Mouse (Mus musculus) CH12.LX (cell line): ENCODE data around the gene Ppp1r9b. TPM values are rescaled to one million over a fixed set of nuclear protein-coding genes. Genes with fewer than 3 reads are reported as not detected.

Experiments used
- DNase-seq: peaks from one replicate; pipeline ENCODE4 v3.0.0-alpha.2; 2013; ENCODE audit errors: extremely low read depth
- H3K27ac ChIP-seq: 2 replicates; pipeline ENCODE4 v1.5.1; 2012; ENCODE audit warnings: low read depth, mild to moderate bottlenecking, control low read depth, moderate library complexity; ENCODE audit not compliant: insufficient read depth
- H3K27me3 ChIP-seq: replicated peaks from 2 replicates; pipeline ENCODE3; 2012; ENCODE audit warnings: inconsistent platforms
- H3K36me3 ChIP-seq, 2 experiments: replicated peaks in 1 of 2; 2 replicates each; pipeline versions ENCODE3 to v1.6.1; 2012; ENCODE audit warnings: inconsistent platforms in 1 of 2, low read length in 1 of 2, mild to moderate bottlenecking in 1 of 2, mixed read lengths in 1 of 2, moderate library complexity in 1 of 2; ENCODE audit not compliant: control insufficient read depth in 1 of 2, insufficient read depth in 1 of 2
- H3K4me1 ChIP-seq, 2 experiments: 2 replicates each; pipeline ENCODE4 v1.6.1; 2012; ENCODE audit warnings: inconsistent platforms in 1 of 2, moderate library complexity in 1 of 2; ENCODE audit not compliant: insufficient read depth in 2 of 2, control insufficient read depth in 1 of 2
- H3K4me2 ChIP-seq: 2 replicates; pipeline ENCODE4 v1.6.1; 2012; ENCODE audit warnings: low read depth, mild to moderate bottlenecking, control low read depth; ENCODE audit not compliant: poor library complexity, insufficient read depth, severe bottlenecking
- H3K4me3 ChIP-seq, 3 experiments: fragments of 150-350 bp in 1 of 3; sonication (generic) in 1 of 3; replicated peaks in 1 of 3; 2 replicates each; pipeline versions ENCODE3 to v1.5.1; 2011 to 2012; ENCODE audit warnings: low read depth in 2 of 3, low read length in 2 of 3, mild to moderate bottlenecking in 2 of 3, moderate library complexity in 2 of 3, control low read depth in 1 of 3, improper control_type of control experiment in 1 of 3, inconsistent platforms in 1 of 3, mixed read lengths in 1 of 3; ENCODE audit not compliant: poor library complexity in 1 of 3
- H3K79me2 ChIP-seq: replicated peaks from 2 replicates; pipeline ENCODE4 v1.6.1; 2012; ENCODE audit warnings: mild to moderate bottlenecking, moderate library complexity; ENCODE audit not compliant: control insufficient read depth, poor library complexity, insufficient read depth, severe bottlenecking; ENCODE audit errors: extremely low read depth
- H3K9ac ChIP-seq: 2 replicates; pipeline ENCODE4 v1.6.1; 2012; ENCODE audit warnings: low read depth, mild to moderate bottlenecking, control low read depth, moderate library complexity; ENCODE audit not compliant: insufficient read depth
- H3K9me3 ChIP-seq: replicated peaks from 2 replicates; pipeline ENCODE3; 2012; ENCODE audit warnings: low read length, inconsistent platforms, mixed read lengths
- BHLHE40 ChIP-seq: IDR thresholded peaks from 2 replicates; pipeline ENCODE4 v1.6.1; 2011; ENCODE audit warnings: mild to moderate bottlenecking, low read depth, low read length, improper control_type of control experiment
- CHD1 ChIP-seq: IDR thresholded peaks from 2 replicates; pipeline ENCODE4 v1.6.1; 2012; ENCODE audit warnings: low read depth, low read length, improper control_type of control experiment, inconsistent platforms
- CHD2 ChIP-seq: IDR thresholded peaks from 2 replicates; pipeline ENCODE4 v1.6.1; 2011; ENCODE audit warnings: low read length, improper control_type of control experiment
- CTCF ChIP-seq, 2 experiments: IDR thresholded peaks in 1 of 2; conservative IDR thresholded peaks in 1 of 2; 2 replicates each; pipeline ENCODE4 v1.5.1; 2011 to 2012; ENCODE audit warnings: low read depth in 2 of 2, low read length in 2 of 2, improper control_type of control experiment in 1 of 2, inconsistent platforms in 1 of 2, mild to moderate bottlenecking in 1 of 2, moderate library complexity in 1 of 2
- ETS1 ChIP-seq: conservative IDR thresholded peaks from 2 replicates; pipeline ENCODE4 v1.6.1; 2012; ENCODE audit warnings: low read depth, mild to moderate bottlenecking, inconsistent platforms, low read length, improper control_type of control experiment, moderate library complexity
- HCFC1 ChIP-seq: IDR thresholded peaks from 2 replicates; pipeline ENCODE4 v1.6.1; 2012; ENCODE audit warnings: low read depth, mild to moderate bottlenecking, inconsistent platforms, low read length, improper control_type of control experiment
- IRF4 ChIP-seq: IDR thresholded peaks from 2 replicates; pipeline ENCODE4 v1.6.1; 2014; ENCODE audit warnings: low read depth, mild to moderate bottlenecking, inconsistent platforms, low read length, improper control_type of control experiment
- JUN ChIP-seq: IDR thresholded peaks from 2 replicates; pipeline ENCODE4 v1.6.1; 2011; ENCODE audit warnings: low read depth, mild to moderate bottlenecking, low read length, improper control_type of control experiment, moderate library complexity; ENCODE audit not compliant: insufficient read depth
- MAFK ChIP-seq: IDR thresholded peaks from 2 replicates; pipeline ENCODE4 v1.6.1; 2011; ENCODE audit warnings: low read length, improper control_type of control experiment; ENCODE audit not compliant: insufficient replicate concordance
- MAX ChIP-seq: IDR thresholded peaks from 2 replicates; pipeline ENCODE4 v1.6.1; 2011; ENCODE audit warnings: low read length, improper control_type of control experiment
- MAZ ChIP-seq: IDR thresholded peaks from 2 replicates; pipeline ENCODE4 v1.6.1; 2012; ENCODE audit warnings: low read depth, mild to moderate bottlenecking, inconsistent platforms, low read length, improper control_type of control experiment, moderate library complexity
- MEF2A ChIP-seq: IDR thresholded peaks from 2 replicates; pipeline ENCODE4 v1.6.1; 2014; ENCODE audit warnings: low read depth, mild to moderate bottlenecking, inconsistent platforms, low read length, improper control_type of control experiment, borderline replicate concordance
- POLR2AphosphoS2 ChIP-seq: IDR thresholded peaks from 2 replicates; pipeline ENCODE4 v1.6.1; 2011; ENCODE audit warnings: low read depth, low read length, improper control_type of control experiment
- RAD21 ChIP-seq: IDR thresholded peaks from 2 replicates; pipeline ENCODE4 v1.6.1; 2011; ENCODE audit warnings: low read depth, mild to moderate bottlenecking, low read length, improper control_type of control experiment, moderate library complexity
- SMC3 ChIP-seq: IDR thresholded peaks from 2 replicates; pipeline ENCODE4 v1.6.1; 2011; ENCODE audit warnings: low read depth, low read length, improper control_type of control experiment
- TBP ChIP-seq: conservative IDR thresholded peaks from 2 replicates; pipeline ENCODE4 v1.6.1; 2011; ENCODE audit warnings: low read depth, low read length, improper control_type of control experiment
- TCF12 ChIP-seq: IDR thresholded peaks from 2 replicates; pipeline ENCODE4 v1.6.1; 2014; ENCODE audit warnings: low read depth, mild to moderate bottlenecking, inconsistent platforms, low read length, improper control_type of control experiment
- UBTF ChIP-seq: IDR thresholded peaks from 2 replicates; pipeline ENCODE4 v1.6.1; 2012; ENCODE audit warnings: low read depth, mild to moderate bottlenecking, inconsistent platforms, low read length, improper control_type of control experiment, moderate library complexity
- USF1 ChIP-seq: IDR thresholded peaks from 2 replicates; pipeline ENCODE4 v1.6.1; 2014; ENCODE audit warnings: low read depth, mild to moderate bottlenecking, inconsistent platforms, low read length, improper control_type of control experiment
- ZC3H11A ChIP-seq: IDR thresholded peaks from 2 replicates; pipeline ENCODE4 v1.6.1; 2012; ENCODE audit warnings: low read depth, mild to moderate bottlenecking, inconsistent platforms, low read length, improper control_type of control experiment
- ZMIZ1 ChIP-seq: IDR thresholded peaks from 2 replicates; pipeline ENCODE4 v1.6.1; 2012; ENCODE audit warnings: low read depth, mild to moderate bottlenecking, inconsistent platforms, low read length, improper control_type of control experiment
- ZNF384 ChIP-seq: IDR thresholded peaks from 2 replicates; pipeline ENCODE4 v1.6.1; 2012; ENCODE audit warnings: low read depth, low read length, improper control_type of control experiment, inconsistent platforms
- dilution Hi-C: fragments of 300-500 bp; cut with MboI; formaldehyde crosslinking; loops from 2 replicates; pipeline ENCODE4 v1.14.3; 2020; ENCODE audit warnings: low sequenced_read_pairs; ENCODE audit not compliant: extremely low pct_unique_long_range_greater_than_20kb, extremely low pct_ligation_motif_present
- in situ Hi-C: fragments of 300-500 bp; cut with MboI; formaldehyde crosslinking; loops from 3 replicates; pipeline ENCODE4 v1.14.3; 2019; ENCODE audit warnings: low sequenced_read_pairs, low pct_ligation_motif_present, low pct_unique_long_range_greater_than_20kb, mixed read lengths
- polyA plus RNA-seq: library from polyadenylated mRNA; unstranded; fragments of >175 nt; gene quantifications from 2 replicates; pipeline ENCODE4 v1.2.1, GENCODE M21; 2012; ENCODE audit warnings: low read depth; ENCODE audit not compliant: insufficient read length
- total RNA-seq, 2 experiments: library from RNA; depleted of rRNA; stranded (reverse); fragments of 300-350 nt in 1 of 2; fragments of >200 nt in 1 of 2; gene quantifications; 2 replicates each; pipeline ENCODE4 v1.2.3; 2012 to 2014

Ppp1r9b gene
- total and polyA plus RNA-seq, 3 experiments = 7.8 to 21.8 (median 21.2) TPM

GRCm38 (mm10) chr11:95015484-95015883, 24.6 kb downstream of the Ppp1r9b start:
- in situ Hi-C loops = no loop called here
- Histone ChIP-seq H3K9me3 (peaks cover 6% of the 10 kb centered on the region), H3K4me1 (0 out of 4 replicates have a peak, but pooled peaks cover 0 to 2% of the 10 kb centered on the region in 2 experiments), H3K9ac (no peak overlapping the region), H3K79me2 (no peaks in the 10 kb centered on the region), H3K36me3 (no peaks in the 10 kb centered on the region), H3K4me3 (no peak overlapping the region), H3K27me3 (peaks cover 93% of the 10 kb centered on the region), H3K27ac (no peak overlapping the region), H3K4me2 (no peak overlapping the region)
- no peak for DNase-seq
- TF ChIP-seq ZNF384 = no peak
- no peak for TF ChIP-seq ZMIZ1
- no peak for TF ChIP-seq JUN
- TF ChIP-seq ETS1 = no peak
- TF ChIP-seq POLR2AphosphoS2 = no peak
- TF ChIP-seq TBP = no peak
- TF ChIP-seq RAD21 = no peak
- TF ChIP-seq MEF2A = no peak
- no peak for TF ChIP-seq BHLHE40
- TF ChIP-seq ZC3H11A = no peak
- TF ChIP-seq HCFC1 = no peak
- TF ChIP-seq CTCF (conservative IDR thresholded peaks at IDR 0.05 in 1 of 2, IDR thresholded peaks at IDR 0.05 in 1 of 2; ENCODE audit: low read depth in 2 of 2, low read length in 2 of 2) = no peak
- TF ChIP-seq MAX = no peak
- TF ChIP-seq SMC3 = no peak
- no peak for TF ChIP-seq UBTF
- no peak for TF ChIP-seq IRF4
- TF ChIP-seq MAZ = no peak
- no peak for TF ChIP-seq CHD1
- TF ChIP-seq MAFK = no peak
- dilution Hi-C loops = no loop called here

DNA sequence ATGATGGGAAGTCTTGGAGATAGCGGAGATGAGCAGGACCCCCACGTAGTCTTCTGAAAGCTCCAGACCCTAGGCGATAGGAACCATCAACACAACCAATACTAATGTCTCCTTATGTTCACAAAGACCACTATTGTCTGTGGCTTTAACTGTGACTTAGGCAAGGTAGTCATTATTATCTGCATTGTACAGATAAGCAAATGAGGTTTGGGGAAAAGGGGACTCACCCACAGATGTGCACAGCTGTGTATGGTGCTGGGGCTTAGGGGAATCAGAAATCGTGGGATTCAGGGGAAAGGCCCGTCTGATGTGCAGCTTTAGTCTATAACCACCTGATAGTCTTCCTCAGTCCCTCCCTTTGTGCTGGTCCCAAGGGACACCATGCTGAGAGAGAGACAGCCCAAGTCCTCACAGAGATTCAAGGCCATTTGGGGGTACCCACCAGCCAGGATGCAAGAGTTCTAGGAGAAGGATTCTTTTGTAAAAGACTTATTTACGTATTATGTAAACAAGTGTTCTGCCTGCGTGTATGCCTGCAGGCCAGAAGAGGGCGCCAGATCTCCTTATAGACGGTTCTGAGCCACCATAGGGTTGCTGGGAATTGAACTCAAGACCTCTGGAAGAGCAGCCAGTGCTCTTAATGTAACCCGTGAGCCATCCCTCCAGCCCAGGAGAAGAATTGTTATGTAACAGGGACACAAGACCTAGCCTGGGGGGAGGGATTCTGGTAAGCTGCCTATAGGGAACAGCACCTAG, 31.6 kb downstream of the Ppp1r9b start:
- DNase-seq = peak; percentile 41
- H3K79me2 ChIP-seq = no peaks in the 10 kb centered on the region
- H3K4me1 ChIP-seq = peaks cover 21 to 40% of the 10 kb centered on the region in 2 experiments
- H3K9ac ChIP-seq = no peak overlapping the region
- in situ Hi-C loops (no loop called here), dilution Hi-C loops (no loop called here)
- no peaks in the 10 kb centered on the region for H3K36me3 ChIP-seq
- TF ChIP-seq MAFK = no peak
- no peak for TF ChIP-seq ZC3H11A
- no peak for TF ChIP-seq HCFC1
- peak; percentile 45 to 57 for TF ChIP-seq CTCF (conservative IDR thresholded peaks at IDR 0.05 in 1 of 2, IDR thresholded peaks at IDR 0.05 in 1 of 2; ENCODE audit: low read depth in 2 of 2, low read length in 2 of 2)
- TF ChIP-seq RAD21 = peak; percentile 30
- TF ChIP-seq USF1 = no peak
- TF ChIP-seq CHD2 = no peak
- 0 out of 2 replicates have a peak, but pooled peaks have one; percentile 15 for TF ChIP-seq SMC3
- TF ChIP-seq TCF12 = 0 out of 2 replicates have a peak, but pooled peaks have one; percentile 6
- H3K27me3 ChIP-seq = peaks cover 89% of the 10 kb centered on the region
- H3K4me2 ChIP-seq = no peak overlapping the region
- peaks cover 14% of the 10 kb centered on the region for H3K9me3 ChIP-seq
- H3K4me3 ChIP-seq = no peak overlapping the region
- no peak overlapping the region for H3K27ac ChIP-seq
